Mouse (Mus musculus) neural tube, embryonic 11.5 days (tissue): Measurements from ENCODE around the gene 4931400O07Rik. TPM values are rescaled to one million over a fixed set of nuclear protein-coding genes. Genes with fewer than 3 reads are reported as not detected.

Experiments
- ATAC-seq: fragments of 200-750 bp; cut with Nextera tagmentation; 2 replicates; pipeline ENCODE4 v1.8.0; 2017; ENCODE audit warnings: moderate number of reproducible peaks, mild to moderate bottlenecking, moderate TSS enrichment, moderate library complexity; ENCODE audit not compliant: insufficient read depth, low FRiP score, low TSS enrichment
- DNase-seq: peaks from one replicate; pipeline ENCODE4 v3.0.0-alpha.2; 2015; ENCODE audit warnings: low spot score
- H3K27ac ChIP-seq: fragments of 300-500 bp; sonication (generic); 2 replicates; pipeline ENCODE4 v1.5.1; 2014; ENCODE audit warnings: low read depth, mild to moderate bottlenecking, low read length
- H3K27me3 ChIP-seq: fragments of 300-500 bp; sonication (generic); 2 replicates; pipeline ENCODE4 v1.6.1; 2014; ENCODE audit warnings: mild to moderate bottlenecking, low read length, mixed read lengths; ENCODE audit not compliant: control insufficient read depth, insufficient read depth
- H3K36me3 ChIP-seq: fragments of 300-500 bp; sonication (generic); 2 replicates; pipeline ENCODE4 v1.6.1; 2014; ENCODE audit warnings: mild to moderate bottlenecking, low read length, moderate library complexity, mixed read lengths; ENCODE audit not compliant: control insufficient read depth, insufficient read depth
- H3K4me1 ChIP-seq: fragments of 300-500 bp; sonication (generic); 2 replicates; pipeline ENCODE4 v1.6.1; 2014; ENCODE audit warnings: low read length, mixed read lengths; ENCODE audit not compliant: control insufficient read depth, insufficient read depth
- H3K4me2 ChIP-seq: fragments of 300-500 bp; sonication (generic); 2 replicates; pipeline ENCODE4 v1.6.1; 2014; ENCODE audit warnings: low read depth, mild to moderate bottlenecking, moderate library complexity
- H3K4me3 ChIP-seq: fragments of 300-500 bp; sonication (generic); 2 replicates; pipeline ENCODE4 v1.5.1; 2014; ENCODE audit warnings: low read depth, low read length
- H3K9ac ChIP-seq: fragments of 300-500 bp; sonication (generic); 2 replicates; pipeline ENCODE4 v1.6.1; 2014; ENCODE audit warnings: mild to moderate bottlenecking, low read length
- H3K9me3 ChIP-seq: fragments of 300-500 bp; sonication (generic); 2 replicates; pipeline ENCODE4 v1.6.1; 2016; ENCODE audit warnings: low read length; ENCODE audit not compliant: control insufficient read depth
- WGBS: fragments of 180-500 bp; shearing (Covaris S2); extraction: QIAGEN DNeasy Blood & Tissue Kit; methylation state at CpG from one replicate; pipeline ENCODE4 v1.1.7; 2014; 5-methylcytosine and 5-hydroxymethylcytosine counted together
- polyA plus RNA-seq: library from polyadenylated mRNA; unstranded; fragments of >200 nt; fragmentation: Nextera tagmentation; extraction: Ambion mirVana; gene quantifications from 2 replicates; pipeline ENCODE4 v1.2.1, GENCODE M21; 2014

The 4931400O07Rik gene
- not detected in 2 replicates for polyA plus RNA-seq

DNA sequence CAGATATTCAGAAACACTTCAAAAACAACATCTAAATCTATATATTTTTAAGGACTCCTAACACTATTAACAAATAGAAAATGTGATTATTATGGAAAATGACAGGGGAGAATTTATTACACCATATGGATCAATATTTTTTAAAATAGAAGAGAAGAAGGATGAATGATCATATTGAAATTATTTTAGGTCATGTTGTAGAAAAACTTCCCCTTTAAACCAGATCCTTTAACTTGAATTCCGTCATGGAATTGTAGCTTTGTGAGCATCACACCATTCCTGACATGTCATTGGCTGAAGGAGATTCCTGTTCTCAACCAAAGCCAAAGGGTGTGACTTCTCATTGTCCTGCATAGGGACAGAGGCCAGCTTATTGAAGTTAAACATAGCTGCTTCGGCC lies at the start of gene 4931400O07Rik:
Gene 4931400O07Rik (plus strand): TSS at position 301 of the 400 bp plus-strand sequence.
- no peaks in the 10 kb centered on the region for H3K36me3 ChIP-seq
- H3K9ac ChIP-seq = no peak within 1 kb of the TSS
- ATAC-seq = no peak

More for the DNA sequence above, at the start of gene 4931400O07Rik:
- WGBS = 88% methylated on average over 2 of the region's 2 CpGs
- DNase-seq = no peak
- Histone ChIP-seq H3K4me1 (no peaks in the 10 kb centered on the region), H3K27ac (no peak within 1 kb of the TSS), H3K4me2 (no peak within 1 kb of the TSS), H3K27me3 (no peaks in the 10 kb centered on the region), H3K9me3 (no peaks in the 10 kb centered on the region), H3K4me3 (no peak within 1 kb of the TSS)

Other genes with a start within 250 kb of the 4931400O07Rik start
- gene 4933402E13Rik, start 184.5 kb upstream of the 4931400O07Rik start, polyA plus RNA-seq = not detected in 2 replicates